Mouse (Mus musculus) CH12.LX (cell line): Measurements from ENCODE around the gene Slc43a1. TPM values are rescaled to one million over a fixed set of nuclear protein-coding genes. Genes with fewer than 3 reads are reported as not detected.

Experiments used
- DNase-seq: peaks from one replicate; pipeline ENCODE4 v3.0.0-alpha.2; 2013; ENCODE audit errors: extremely low read depth
- H3K27ac ChIP-seq: 2 replicates; pipeline ENCODE4 v1.5.1; 2012; ENCODE audit warnings: low read depth, mild to moderate bottlenecking, control low read depth, moderate library complexity; ENCODE audit not compliant: insufficient read depth
- H3K27me3 ChIP-seq: replicated peaks from 2 replicates; pipeline ENCODE3; 2012; ENCODE audit warnings: inconsistent platforms
- H3K36me3 ChIP-seq, 2 experiments: replicated peaks in 1 of 2; 2 replicates each; pipeline versions ENCODE3 to v1.6.1; 2012; ENCODE audit warnings: inconsistent platforms in 1 of 2, low read length in 1 of 2, mild to moderate bottlenecking in 1 of 2, mixed read lengths in 1 of 2, moderate library complexity in 1 of 2; ENCODE audit not compliant: control insufficient read depth in 1 of 2, insufficient read depth in 1 of 2
- H3K4me1 ChIP-seq, 2 experiments: 2 replicates each; pipeline ENCODE4 v1.6.1; 2012; ENCODE audit warnings: inconsistent platforms in 1 of 2, moderate library complexity in 1 of 2; ENCODE audit not compliant: insufficient read depth in 2 of 2, control insufficient read depth in 1 of 2
- H3K4me2 ChIP-seq: 2 replicates; pipeline ENCODE4 v1.6.1; 2012; ENCODE audit warnings: low read depth, mild to moderate bottlenecking, control low read depth; ENCODE audit not compliant: poor library complexity, insufficient read depth, severe bottlenecking
- H3K4me3 ChIP-seq, 3 experiments: fragments of 150-350 bp in 1 of 3; sonication (generic) in 1 of 3; replicated peaks in 1 of 3; 2 replicates each; pipeline versions ENCODE3 to v1.5.1; 2011 to 2012; ENCODE audit warnings: low read depth in 2 of 3, low read length in 2 of 3, mild to moderate bottlenecking in 2 of 3, moderate library complexity in 2 of 3, control low read depth in 1 of 3, improper control_type of control experiment in 1 of 3, inconsistent platforms in 1 of 3, mixed read lengths in 1 of 3; ENCODE audit not compliant: poor library complexity in 1 of 3
- H3K79me2 ChIP-seq: replicated peaks from 2 replicates; pipeline ENCODE4 v1.6.1; 2012; ENCODE audit warnings: mild to moderate bottlenecking, moderate library complexity; ENCODE audit not compliant: control insufficient read depth, poor library complexity, insufficient read depth, severe bottlenecking; ENCODE audit errors: extremely low read depth
- H3K9ac ChIP-seq: 2 replicates; pipeline ENCODE4 v1.6.1; 2012; ENCODE audit warnings: low read depth, mild to moderate bottlenecking, control low read depth, moderate library complexity; ENCODE audit not compliant: insufficient read depth
- H3K9me3 ChIP-seq: replicated peaks from 2 replicates; pipeline ENCODE3; 2012; ENCODE audit warnings: low read length, inconsistent platforms, mixed read lengths
- BHLHE40 ChIP-seq: IDR thresholded peaks from 2 replicates; pipeline ENCODE4 v1.6.1; 2011; ENCODE audit warnings: mild to moderate bottlenecking, low read depth, low read length, improper control_type of control experiment
- CHD1 ChIP-seq: IDR thresholded peaks from 2 replicates; pipeline ENCODE4 v1.6.1; 2012; ENCODE audit warnings: low read depth, low read length, improper control_type of control experiment, inconsistent platforms
- CHD2 ChIP-seq: IDR thresholded peaks from 2 replicates; pipeline ENCODE4 v1.6.1; 2011; ENCODE audit warnings: low read length, improper control_type of control experiment
- ELF1 ChIP-seq: IDR thresholded peaks from 2 replicates; pipeline ENCODE4 v1.6.1; 2014; ENCODE audit warnings: low read depth, mild to moderate bottlenecking, inconsistent platforms, low read length, improper control_type of control experiment
- EP300 ChIP-seq: IDR thresholded peaks from 2 replicates; pipeline ENCODE4 v1.6.1; 2011; ENCODE audit warnings: low read length, improper control_type of control experiment
- GABPA ChIP-seq: IDR thresholded peaks from 2 replicates; pipeline ENCODE4 v1.6.1; 2012; ENCODE audit warnings: low read depth, low read length, improper control_type of control experiment, inconsistent platforms; ENCODE audit not compliant: insufficient replicate concordance
- IRF4 ChIP-seq: IDR thresholded peaks from 2 replicates; pipeline ENCODE4 v1.6.1; 2014; ENCODE audit warnings: low read depth, mild to moderate bottlenecking, inconsistent platforms, low read length, improper control_type of control experiment
- JUN ChIP-seq: IDR thresholded peaks from 2 replicates; pipeline ENCODE4 v1.6.1; 2011; ENCODE audit warnings: low read depth, mild to moderate bottlenecking, low read length, improper control_type of control experiment, moderate library complexity; ENCODE audit not compliant: insufficient read depth
- JUND ChIP-seq: conservative IDR thresholded peaks from 2 replicates; pipeline ENCODE4 v1.6.1; 2011; ENCODE audit warnings: low read depth, low read length, improper control_type of control experiment
- KAT2A ChIP-seq: IDR thresholded peaks from 2 replicates; pipeline ENCODE4 v1.6.1; 2012; ENCODE audit warnings: low read length, improper control_type of control experiment, inconsistent platforms; ENCODE audit not compliant: insufficient replicate concordance
- MAFK ChIP-seq: IDR thresholded peaks from 2 replicates; pipeline ENCODE4 v1.6.1; 2011; ENCODE audit warnings: low read length, improper control_type of control experiment; ENCODE audit not compliant: insufficient replicate concordance
- MAX ChIP-seq: IDR thresholded peaks from 2 replicates; pipeline ENCODE4 v1.6.1; 2011; ENCODE audit warnings: low read length, improper control_type of control experiment
- MAZ ChIP-seq: IDR thresholded peaks from 2 replicates; pipeline ENCODE4 v1.6.1; 2012; ENCODE audit warnings: low read depth, mild to moderate bottlenecking, inconsistent platforms, low read length, improper control_type of control experiment, moderate library complexity
- MXI1 ChIP-seq: IDR thresholded peaks from 2 replicates; pipeline ENCODE4 v1.6.1; 2011; ENCODE audit warnings: mild to moderate bottlenecking, low read depth, low read length, improper control_type of control experiment
- PAX5 ChIP-seq: IDR thresholded peaks from 2 replicates; pipeline ENCODE4 v1.6.1; 2012; ENCODE audit warnings: low read length, inconsistent platforms, mixed read lengths
- POLR2A ChIP-seq: IDR thresholded peaks from 2 replicates; pipeline ENCODE4 v1.6.1; 2011; ENCODE audit warnings: low read depth, mild to moderate bottlenecking, improper control_type of control experiment, low read length
- RAD21 ChIP-seq: IDR thresholded peaks from 2 replicates; pipeline ENCODE4 v1.6.1; 2011; ENCODE audit warnings: low read depth, mild to moderate bottlenecking, low read length, improper control_type of control experiment, moderate library complexity
- SIN3A ChIP-seq: IDR thresholded peaks from 2 replicates; pipeline ENCODE4 v1.6.1; 2012; ENCODE audit warnings: low read length, improper control_type of control experiment, inconsistent platforms
- SMC3 ChIP-seq: IDR thresholded peaks from 2 replicates; pipeline ENCODE4 v1.6.1; 2011; ENCODE audit warnings: low read depth, low read length, improper control_type of control experiment
- TBP ChIP-seq: conservative IDR thresholded peaks from 2 replicates; pipeline ENCODE4 v1.6.1; 2011; ENCODE audit warnings: low read depth, low read length, improper control_type of control experiment
- USF2 ChIP-seq: conservative IDR thresholded peaks from 2 replicates; pipeline ENCODE4 v1.6.1; 2011; ENCODE audit warnings: low read depth, low read length, improper control_type of control experiment
- ZC3H11A ChIP-seq: IDR thresholded peaks from 2 replicates; pipeline ENCODE4 v1.6.1; 2012; ENCODE audit warnings: low read depth, mild to moderate bottlenecking, inconsistent platforms, low read length, improper control_type of control experiment
- ZKSCAN1 ChIP-seq: IDR thresholded peaks from 2 replicates; pipeline ENCODE4 v1.6.1; 2012; ENCODE audit warnings: low read depth, inconsistent platforms, low read length, improper control_type of control experiment, borderline replicate concordance
- ZMIZ1 ChIP-seq: IDR thresholded peaks from 2 replicates; pipeline ENCODE4 v1.6.1; 2012; ENCODE audit warnings: low read depth, mild to moderate bottlenecking, inconsistent platforms, low read length, improper control_type of control experiment
- dilution Hi-C: fragments of 300-500 bp; cut with MboI; formaldehyde crosslinking; loops from 2 replicates; pipeline ENCODE4 v1.14.3; 2020; ENCODE audit warnings: low sequenced_read_pairs; ENCODE audit not compliant: extremely low pct_unique_long_range_greater_than_20kb, extremely low pct_ligation_motif_present
- in situ Hi-C: fragments of 300-500 bp; cut with MboI; formaldehyde crosslinking; loops from 3 replicates; pipeline ENCODE4 v1.14.3; 2019; ENCODE audit warnings: low sequenced_read_pairs, low pct_ligation_motif_present, low pct_unique_long_range_greater_than_20kb, mixed read lengths
- polyA plus RNA-seq: library from polyadenylated mRNA; unstranded; fragments of >175 nt; gene quantifications from 2 replicates; pipeline ENCODE4 v1.2.1, GENCODE M21; 2012; ENCODE audit warnings: low read depth; ENCODE audit not compliant: insufficient read length
- total RNA-seq, 2 experiments: library from RNA; depleted of rRNA; stranded (reverse); fragments of 300-350 nt in 1 of 2; fragments of >200 nt in 1 of 2; gene quantifications; 2 replicates each; pipeline ENCODE4 v1.2.3; 2012 to 2014

Slc43a1 gene
- total and polyA plus RNA-seq, 3 experiments: 0.19 to 5.0 (median 0.30) TPM

GRCm38 (mm10) chr2:84840748-84841563, 2.3 kb downstream of the Slc43a1 start:
- Histone ChIP-seq H3K4me1 (peaks cover 18 to 30% of the 10 kb centered on the region in 2 experiments), H3K27ac (no peak overlapping the region), H3K27me3 (no peaks in the 10 kb centered on the region), H3K36me3 (no peaks in the 10 kb centered on the region), H3K9me3 (peaks cover 7% of the 10 kb centered on the region), H3K4me3 (peak overlapping the region in 1 of 3 experiments; percentile 56), H3K9ac (peak overlapping the region; percentile 18; the same call in 1 of the 2 replicates), H3K4me2 (peak overlapping the region; percentile 46), H3K79me2 (no peaks in the 10 kb centered on the region)
- dilution Hi-C loops: no loop called here
- no peak for TF ChIP-seq MAFK
- TF ChIP-seq POLR2A: no peak
- TF ChIP-seq GABPA: no peak
- no peak for TF ChIP-seq KAT2A
- TF ChIP-seq JUND: no peak
- TF ChIP-seq MAZ: no peak
- TF ChIP-seq MAX: no peak
- no peak for TF ChIP-seq BHLHE40
- no peak for TF ChIP-seq SIN3A
- no peak for TF ChIP-seq ELF1
- TF ChIP-seq MXI1: no peak
- no peak for TF ChIP-seq RAD21
- no peak for DNase-seq
- in situ Hi-C loops: no loop called here

- no peak overlapping the region for H3K9ac ChIP-seq
- no peak overlapping the region for H3K4me2 ChIP-seq
- peaks cover 15 to 23% of the 10 kb centered on the region in 2 experiments for H3K4me1 ChIP-seq
- DNase-seq: no peak
- dilution Hi-C loops (no loop called here), in situ Hi-C loops (no loop called here)
- H3K9me3 ChIP-seq: peaks cover 7% of the 10 kb centered on the region
- no peak for TF ChIP-seq IRF4
- TF ChIP-seq ZKSCAN1: no peak
- no peak for TF ChIP-seq ZC3H11A
- TF ChIP-seq EP300: no peak
- no peak for TF ChIP-seq CHD2
- TF ChIP-seq USF2: no peak
- no peak for TF ChIP-seq CHD1
- TF ChIP-seq PAX5: no peak
- no peak for TF ChIP-seq JUN
- TF ChIP-seq TBP: no peak
- TF ChIP-seq SMC3: no peak
- TF ChIP-seq ZMIZ1: no peak
- no peak overlapping the region for H3K4me3 ChIP-seq
- H3K36me3 ChIP-seq: no peaks in the 10 kb centered on the region
- no peaks in the 10 kb centered on the region for H3K79me2 ChIP-seq
- H3K27ac ChIP-seq: no peak overlapping the region
- no peaks in the 10 kb centered on the region for H3K27me3 ChIP-seq
Observed at GRCm38 (mm10) chr2:84841905-84842304, 3.3 kb downstream of the Slc43a1 start.
